Mouse (Mus musculus): Measurements from ENCODE around the gene Tceal9. TPM values are rescaled to one million over a fixed set of nuclear protein-coding genes. Genes with fewer than 3 reads are reported as not detected.
A peak's percentile ranks its signal among the peaks of the same experiment; 100 is the strongest.
"Not testable (repeated sequence)": the region's sequence is repeated elsewhere in the genome, so short reads cannot be mapped to it uniquely, and the experiment has no call there.

The Tceal9 gene
- 401 TPM for polyA plus RNA-seq (2021)

DNA sequence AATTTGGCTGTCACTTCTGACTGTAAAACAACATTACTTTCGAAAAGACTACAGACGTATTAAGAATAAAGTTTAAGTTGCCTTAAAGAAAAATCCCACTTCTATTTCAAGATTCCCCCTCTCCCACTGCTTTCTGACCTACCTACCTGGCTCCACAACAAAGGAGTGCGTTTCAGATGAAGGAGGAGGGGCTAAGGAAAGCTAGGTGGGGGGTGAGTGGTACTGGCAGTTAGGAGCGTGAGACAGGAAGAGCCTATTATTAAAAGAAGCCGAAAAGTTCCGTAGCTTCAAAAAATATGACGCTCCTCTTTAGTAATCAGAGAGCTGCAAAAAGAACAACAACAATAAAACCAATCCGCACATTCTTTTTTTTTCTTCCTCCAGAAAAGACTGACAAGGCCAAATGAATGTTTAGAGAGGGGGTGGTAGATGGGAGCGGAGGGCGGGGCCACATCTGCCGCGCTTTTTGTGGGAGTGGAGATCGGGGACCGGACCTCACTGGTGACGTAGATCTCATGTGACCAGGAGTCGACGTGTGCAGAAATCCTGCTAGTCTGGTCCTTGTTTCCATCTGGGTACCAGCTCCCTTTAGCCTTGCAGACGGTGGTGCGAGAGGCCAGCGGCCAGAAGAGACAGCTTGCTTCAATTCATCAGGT lies at the start of gene Tceal9:
TSS of gene Tceal9 (plus strand) at position 506 of the 656 bp plus-strand sequence.
- ChIA-PET CTCF (no interaction called here), POLR2A (interaction anchor here (0.6 to 0.9 kb wide), 2 partner anchors 60 to 70 kb away, joined by 3 to 5 read pairs; no protein-coding TSS in a partner anchor)
- peak; percentile 6 for DNase-seq (ENCODE audit: low read depth, low spot score)
- TF ChIP-seq CTCF (IDR thresholded peaks at IDR 0.05), result no peak
- H3K27me3 ChIP-seq, result peaks cover 3% of the 10 kb centered on the region
- peak; percentile 79 for ATAC-seq
- in situ Hi-C loops (cut with MboI; ENCODE audit: low pct_unique_long_range_greater_than_20kb), result no loop called here

DNA sequence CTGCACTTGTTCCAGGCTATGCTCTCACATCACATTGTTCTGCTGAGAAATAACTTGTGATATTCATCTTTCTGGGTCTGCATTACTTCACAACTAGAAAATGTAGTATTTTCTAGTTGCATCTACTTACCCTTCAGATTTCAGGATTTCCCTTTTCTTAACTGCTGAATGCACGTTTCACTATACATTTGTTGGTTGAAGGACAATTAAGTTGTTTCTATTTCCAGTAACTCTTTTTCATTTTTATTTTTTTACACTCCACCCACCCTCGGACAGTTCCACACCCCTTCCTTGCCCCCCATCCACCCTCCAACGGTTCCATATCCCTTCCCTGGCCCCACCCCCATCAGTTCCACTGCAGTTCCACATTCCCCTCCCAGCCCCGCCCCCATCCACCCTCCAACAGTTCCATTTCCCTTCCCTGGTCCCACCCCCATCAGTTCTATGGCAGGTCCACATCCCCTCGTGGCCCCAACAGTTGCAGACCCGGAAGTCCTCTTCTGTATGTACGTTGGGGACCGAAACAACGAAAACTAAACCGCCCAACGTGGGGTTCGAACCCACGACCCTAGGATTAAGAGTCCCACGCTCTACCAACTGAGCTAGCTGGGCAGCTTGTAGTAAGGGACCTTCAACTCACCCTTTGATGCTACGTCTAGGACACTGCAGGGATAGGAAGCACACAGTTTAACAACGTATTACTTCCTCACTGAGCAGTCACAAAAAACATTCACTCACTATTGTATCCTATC lies 49.5 kb upstream of the Tceal9 start:
- in situ Hi-C loops (cut with MboI; ENCODE audit: low pct_unique_long_range_greater_than_20kb), result loop anchor here (10.0 kb wide), 1 partner anchor 139 kb away; no protein-coding TSS in a partner anchor
- ChIA-PET CTCF (no interaction called here), POLR2A (no interaction called here)
- no peak for DNase-seq (ENCODE audit: low read depth, low spot score)
- H3K27me3 ChIP-seq, result peaks cover 26% of the 10 kb centered on the region
- ATAC-seq, result no peak
- TF ChIP-seq CTCF (IDR thresholded peaks at IDR 0.05), result no peak

GRCm38 (mm10) chrX:136196873-136197272 lies 48.0 kb upstream of the Tceal9 start:
- ATAC-seq (no peak), DNase-seq (ENCODE audit: low read depth, low spot score) (no peak)
- peaks cover 27% of the 10 kb centered on the region for H3K27me3 ChIP-seq
- POLR2A ChIA-PET, result no interaction called here
- peak; percentile 58 for TF ChIP-seq CTCF (IDR thresholded peaks at IDR 0.05)
- in situ Hi-C loops (cut with MboI; ENCODE audit: low pct_unique_long_range_greater_than_20kb), result loop anchor here (10.0 kb wide), 1 partner anchor 138 kb away; no protein-coding TSS in a partner anchor
- CTCF ChIA-PET, result interaction anchor here (0.8 kb wide), 1 partner anchor 42 kb away, joined by 3 read pairs; no protein-coding TSS in a partner anchor

DNA sequence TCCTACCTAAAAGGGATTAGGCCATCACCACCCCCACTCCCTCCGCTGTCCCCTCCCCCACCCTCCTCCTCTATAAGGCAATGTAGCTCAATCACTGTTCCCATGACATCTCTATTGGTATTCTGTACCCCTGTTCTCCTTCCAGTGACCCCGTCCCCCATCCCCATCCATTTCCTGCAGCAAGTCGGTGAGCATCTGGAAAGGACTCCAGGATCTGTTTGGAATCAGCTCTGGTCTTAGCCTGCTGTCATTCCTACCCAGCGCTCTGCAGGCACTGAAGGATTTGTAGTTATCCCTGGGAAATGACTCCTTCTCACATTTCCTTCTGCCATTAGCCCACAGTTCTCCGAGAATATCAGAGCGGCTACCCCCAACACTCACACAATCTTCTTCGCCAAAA lies 41.6 kb upstream of the Tceal9 start:
- ATAC-seq (no peak), DNase-seq (ENCODE audit: low read depth, low spot score) (no peak)
- no peak for TF ChIP-seq CTCF (IDR thresholded peaks at IDR 0.05)
- peaks cover 23% of the 10 kb centered on the region for H3K27me3 ChIP-seq
- ChIA-PET POLR2A (no interaction called here), CTCF (no interaction called here)
- in situ Hi-C loops (cut with MboI; ENCODE audit: low pct_unique_long_range_greater_than_20kb), result no loop called here

GRCm38 (mm10) chrX:136203664-136204066 lies 41.2 kb upstream of the Tceal9 start, which contains the start of gene Tceal5:
Gene Tceal5, minus strand, starts transcription at chrX:136203876.
- DNase-seq (ENCODE audit: low read depth, low spot score) (no peak), ATAC-seq (no peak)
- ChIA-PET CTCF (no interaction called here), POLR2A (no interaction called here)
- H3K27me3 ChIP-seq, result peaks cover 23% of the 10 kb centered on the region
- no peak for TF ChIP-seq CTCF (IDR thresholded peaks at IDR 0.05)
- in situ Hi-C loops (cut with MboI; ENCODE audit: low pct_unique_long_range_greater_than_20kb), result no loop called here

DNA sequence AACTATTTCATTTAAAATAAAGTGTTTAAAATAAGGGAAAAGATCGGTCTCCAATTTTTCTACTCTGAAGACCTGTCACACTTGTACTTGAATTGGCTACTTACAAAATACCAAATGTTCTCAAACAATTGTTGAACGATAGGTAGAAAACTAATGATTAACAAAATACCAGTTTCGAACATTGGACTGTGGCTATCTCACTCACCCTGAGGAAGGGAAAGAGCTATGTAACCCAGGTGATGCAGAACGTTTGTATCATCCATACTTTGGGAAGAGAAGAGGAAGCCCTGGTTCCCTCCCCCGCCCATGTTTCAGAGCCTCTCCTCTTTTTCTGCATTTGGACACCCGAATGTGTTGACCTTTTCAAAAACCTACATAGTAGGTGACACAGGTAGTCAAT lies 40.5 kb upstream of the Tceal9 start:
- in situ Hi-C loops (cut with MboI; ENCODE audit: low pct_unique_long_range_greater_than_20kb), result no loop called here
- no peak for ATAC-seq

GRCm38 (mm10) chrX:136213396-136213795 lies 31.5 kb upstream of the Tceal9 start:
- ChIA-PET CTCF (no interaction called here), POLR2A (no interaction called here)
- in situ Hi-C loops (cut with MboI; ENCODE audit: low pct_unique_long_range_greater_than_20kb), result no loop called here
- no peak for ATAC-seq
- no peak for TF ChIP-seq CTCF (IDR thresholded peaks at IDR 0.05)
- DNase-seq (ENCODE audit: low read depth, low spot score), result no peak
- peaks cover 12% of the 10 kb centered on the region for H3K27me3 ChIP-seq

More for the DNA sequence above, 40.5 kb upstream of the Tceal9 start:
- no peak for TF ChIP-seq CTCF (IDR thresholded peaks at IDR 0.05)
- CTCF ChIA-PET, result no interaction called here
- DNase-seq (ENCODE audit: low read depth, low spot score), result no peak
- POLR2A ChIA-PET, result no interaction called here
- peaks cover 22% of the 10 kb centered on the region for H3K27me3 ChIP-seq

- POLR2A ChIA-PET; in situ Hi-C loops (cut with MboI; ENCODE audit: low pct_unique_long_range_greater_than_20kb); DNase-seq (ENCODE audit: low read depth, low spot score); CTCF ChIA-PET; ATAC-seq: not testable (repeated sequence)
- peaks cover 15% of the 10 kb centered on the region for H3K27me3 ChIP-seq
Observed at GRCm38 (mm10) chrX:136214729-136215677, 29.9 kb upstream of the Tceal9 start, which contains the start of the genes Tceal7 and Bex1. Gene Tceal7, plus strand, starts transcription at chrX:136214779. Gene Bex1, minus strand, starts transcription at chrX:136215513.

- H3K27me3 ChIP-seq, result peaks cover 15% of the 10 kb centered on the region
- TF ChIP-seq CTCF (IDR thresholded peaks at IDR 0.05), result no peak
- no peak for DNase-seq (ENCODE audit: low read depth, low spot score)
- ChIA-PET CTCF (no interaction called here), POLR2A (no interaction called here)
- in situ Hi-C loops (cut with MboI; ENCODE audit: low pct_unique_long_range_greater_than_20kb), result no loop called here
- ATAC-seq, result no peak
Observed at GRCm38 (mm10) chrX:136216303-136216702, 28.6 kb upstream of the Tceal9 start.

GRCm38 (mm10) chrX:136223714-136224113 lies 21.2 kb upstream of the Tceal9 start:
- ATAC-seq, result no peak
- in situ Hi-C loops (cut with MboI; ENCODE audit: low pct_unique_long_range_greater_than_20kb), result no loop called here
- ChIA-PET CTCF (no interaction called here), POLR2A (no interaction called here)
- peaks cover 40% of the 10 kb centered on the region for H3K27me3 ChIP-seq
- TF ChIP-seq CTCF (IDR thresholded peaks at IDR 0.05), result no peak
- no peak for DNase-seq (ENCODE audit: low read depth, low spot score)

All from Patski (cell line).